Mouse (Mus musculus) gonadal fat pad, adult 2 months (tissue): ENCODE measurements around the gene Iffo1. TPM values are rescaled to one million over a fixed set of nuclear protein-coding genes. Genes with fewer than 3 reads are reported as not detected.

Experiments used
- DNase-seq: peaks from one replicate; pipeline ENCODE4 v3.0.0-alpha.2; 2012; ENCODE audit warnings: low read depth
- polyA plus RNA-seq: library from polyadenylated mRNA; depleted of rRNA; stranded (reverse); fragments of >200 nt; gene quantifications from 2 replicates; pipeline ENCODE4 v1.2.3, GENCODE M21; 2012; rRNA removed

The Iffo1 gene
- polyA plus RNA-seq, 1 experiment: 20.9 TPM

DNA sequence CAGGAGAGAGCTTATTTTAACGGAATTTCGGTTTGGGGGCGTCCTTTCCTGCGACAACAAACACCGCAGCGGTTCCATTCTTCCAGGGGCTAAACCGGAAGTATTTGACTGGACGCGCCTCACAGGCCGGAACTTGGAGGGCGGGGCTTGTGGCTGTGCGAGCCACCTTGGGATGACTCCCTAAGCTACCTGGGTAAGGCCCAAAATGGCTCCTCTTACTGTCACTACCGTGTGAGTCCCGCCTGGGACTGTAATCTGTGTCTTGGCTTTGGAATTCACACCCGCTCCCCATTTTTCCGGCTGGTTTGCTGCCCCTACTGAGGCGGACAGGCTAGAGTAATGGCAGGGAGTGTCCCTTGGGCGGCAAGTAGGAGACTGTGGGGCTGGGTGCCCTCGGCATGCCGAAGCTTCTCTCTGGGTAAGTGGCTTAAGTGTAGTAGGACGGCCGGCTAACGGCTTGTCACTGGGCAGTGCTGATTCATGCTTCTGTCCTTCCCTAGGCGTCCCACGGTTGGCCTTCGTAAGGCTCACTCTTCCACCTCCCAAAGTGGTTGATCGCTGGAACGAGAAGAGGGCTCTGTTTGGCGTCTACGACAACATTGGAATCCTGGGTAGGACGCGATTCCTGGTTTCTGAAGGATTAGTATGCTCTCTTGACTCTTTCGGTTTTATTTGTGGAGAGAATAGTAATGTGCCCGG lies 47.1 kb downstream of the Iffo1 start:
- peak; percentile 59 for DNase-seq

- no peak for DNase-seq
Observed at GRCm38 (mm10) chr6:125192841-125193240, 47.8 kb downstream of the Iffo1 start.

GRCm38 (mm10) chr6:125193390-125193789 lies 48.3 kb downstream of the Iffo1 start:
- no peak for DNase-seq

- DNase-seq: no peak
Observed at GRCm38 (mm10) chr6:125195541-125196075, 50.6 kb downstream of the Iffo1 start.

GRCm38 (mm10) chr6:125196301-125196700 lies 51.3 kb downstream of the Iffo1 start:
- DNase-seq: no peak

- DNase-seq: no peak
Observed at GRCm38 (mm10) chr6:125197166-125197565, 52.1 kb downstream of the Iffo1 start.

DNA sequence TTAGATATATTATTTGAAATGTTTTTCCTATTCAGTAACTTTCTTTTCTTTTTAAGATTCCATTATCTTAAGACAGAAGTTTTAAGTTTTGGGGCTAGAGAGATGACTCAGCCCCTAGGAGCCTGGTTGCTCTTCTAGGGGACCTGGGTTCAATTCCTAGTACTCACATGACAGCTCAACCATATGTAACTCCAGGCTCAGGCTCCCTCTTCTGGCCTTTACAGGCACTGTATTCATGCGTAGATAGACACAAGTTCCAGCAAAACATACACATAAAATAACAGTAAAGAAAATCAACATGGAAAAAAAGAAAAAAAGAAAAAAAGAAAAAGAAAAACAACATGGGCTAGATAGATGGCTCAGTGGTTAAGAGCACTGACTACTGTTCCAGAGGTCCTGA lies 65.4 kb downstream of the Iffo1 start:
- no peak for DNase-seq

Other genes with a start within 250 kb of the Iffo1 start
- gene Lag3, start 233.5 kb upstream of the Iffo1 start, polyA plus RNA-seq: 2.4 and 3.1 TPM in 2 replicates
- gene Ptms, start 225.1 kb upstream of the Iffo1 start, polyA plus RNA-seq: 811 and 1,192 TPM in 2 replicates
- 363 and 367 TPM in 2 replicates for gene Mlf2, start 213.9 kb upstream of the Iffo1 start, polyA plus RNA-seq
- gene Cops7a, start 179.7 kb upstream of the Iffo1 start, polyA plus RNA-seq: 180 and 195 TPM in 2 replicates
- 1.3 and 2.0 TPM in 2 replicates for gene Pianp, start 148.5 kb upstream of the Iffo1 start, polyA plus RNA-seq
- gene Zfp384, start 136.1 kb upstream of the Iffo1 start, polyA plus RNA-seq: 41.9 and 45.0 TPM in 2 replicates
- gene Ing4, start 105.5 kb upstream of the Iffo1 start, polyA plus RNA-seq: 43.6 and 59.6 TPM in 2 replicates
- 16.2 and 18.2 TPM in 2 replicates for gene Acrbp, start 95.6 kb upstream of the Iffo1 start, polyA plus RNA-seq
- 5.3 and 5.7 TPM in 2 replicates for gene Lpar5, start 77.3 kb upstream of the Iffo1 start, polyA plus RNA-seq
- 50.4 and 165 TPM in 2 replicates for gene Chd4, start 49.3 kb upstream of the Iffo1 start, polyA plus RNA-seq
- 13.3 and 14.0 TPM in 2 replicates for gene Nop2, start 13.3 kb upstream of the Iffo1 start, polyA plus RNA-seq
- 2,859 and 3,359 TPM in 2 replicates for gene Gapdh, start 21.2 kb downstream of the Iffo1 start, polyA plus RNA-seq
- gene Ncapd2, start 46.5 kb downstream of the Iffo1 start, polyA plus RNA-seq: 21.6 and 26.7 TPM in 2 replicates
- gene Mrpl51, start 46.6 kb downstream of the Iffo1 start, polyA plus RNA-seq: 85.6 and 88.7 TPM in 2 replicates
- gene Vamp1, start 70.3 kb downstream of the Iffo1 start, polyA plus RNA-seq: 39.4 and 41.8 TPM in 2 replicates
- 21.7 and 26.6 TPM in 2 replicates for gene Tapbpl, start 86.6 kb downstream of the Iffo1 start, polyA plus RNA-seq
- 1.0 and 1.7 TPM in 2 replicates for gene Cd27, start 91.8 kb downstream of the Iffo1 start, polyA plus RNA-seq
- 2.7 and 7.9 TPM in 2 replicates for gene Tuba3a, start 140.8 kb downstream of the Iffo1 start, polyA plus RNA-seq
- 91.9 and 95.1 TPM in 2 replicates for gene Ltbr, start 168.6 kb downstream of the Iffo1 start, polyA plus RNA-seq
- 25.9 and 40.7 TPM in 2 replicates for gene Scnn1a, start 175.4 kb downstream of the Iffo1 start, polyA plus RNA-seq
- gene Tnfrsf1a, start 204.1 kb downstream of the Iffo1 start, polyA plus RNA-seq: 150 and 179 TPM in 2 replicates
- 2.1 and 2.8 TPM in 2 replicates for gene Plekhg6, start 235.6 kb downstream of the Iffo1 start, polyA plus RNA-seq